Mouse (Mus musculus): ENCODE data around the gene Map4.

Gene Map4

GRCm38 (mm10) chr9:110062861-110063260, 131.6 kb downstream of the Map4 start:
- in situ Hi-C loops (cut with MboI) = no loop called here

DNA sequence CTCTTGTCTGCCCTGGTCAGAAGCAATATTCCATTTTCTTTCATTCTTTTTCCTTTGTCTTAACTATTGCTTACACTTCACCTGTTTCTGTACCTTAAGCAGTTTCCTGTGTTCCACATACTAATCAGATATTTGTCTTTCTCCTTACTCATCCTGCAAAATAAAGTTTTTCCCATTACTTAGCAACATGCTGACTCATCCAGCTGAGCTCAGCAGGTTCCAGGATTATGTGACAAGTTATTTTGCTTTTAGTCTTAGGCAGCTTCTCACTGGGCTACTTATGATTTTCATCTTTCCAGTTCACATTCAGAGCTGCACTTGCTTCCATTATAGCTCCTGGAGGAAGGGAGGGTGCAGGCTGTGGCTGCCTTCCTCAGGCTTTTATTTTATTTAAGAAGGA, 133.4 kb downstream of the Map4 start:
- in situ Hi-C loops (cut with MboI) = no loop called here

DNA sequence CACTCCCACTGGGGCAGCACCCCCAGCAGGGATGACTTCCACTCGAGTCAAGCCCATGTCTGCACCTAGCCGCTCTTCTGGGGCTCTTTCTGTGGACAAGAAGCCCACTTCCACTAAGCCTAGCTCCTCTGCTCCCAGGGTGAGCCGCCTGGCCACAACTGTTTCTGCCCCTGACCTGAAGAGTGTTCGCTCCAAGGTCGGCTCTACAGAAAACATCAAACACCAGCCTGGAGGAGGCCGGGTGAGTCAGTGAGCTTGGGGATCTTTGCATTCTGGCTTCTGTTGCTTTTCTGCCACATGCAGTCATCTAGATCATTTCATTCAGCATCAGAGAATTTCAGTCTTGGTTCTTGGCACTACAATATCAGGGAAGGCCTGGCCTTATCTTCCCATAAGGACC, 137.5 kb downstream of the Map4 start:
- in situ Hi-C loops (cut with MboI) = no loop called here

DNA sequence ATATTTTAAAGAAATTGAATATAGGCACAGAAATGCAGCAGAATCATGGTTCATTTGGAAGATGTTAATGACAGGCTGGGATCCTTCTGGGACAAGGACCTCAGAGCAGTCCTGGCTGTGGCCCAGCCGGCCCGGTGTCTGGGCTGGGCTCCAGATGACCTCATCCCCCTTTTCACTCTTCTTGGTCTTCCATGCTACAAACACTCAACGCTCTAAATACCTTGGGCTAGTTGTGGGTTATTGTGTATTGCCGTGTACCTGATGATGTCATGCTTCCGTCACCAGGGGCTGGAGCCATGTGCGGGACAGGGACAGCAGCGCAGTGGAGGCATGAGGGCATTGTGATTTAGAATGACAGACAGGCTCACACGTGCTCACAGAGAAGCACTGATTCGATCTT, 139.1 kb downstream of the Map4 start:
- in situ Hi-C loops (cut with MboI) = no loop called here

- in situ Hi-C loops (cut with MboI) = no loop called here
Measured at GRCm38 (mm10) chr9:110071011-110071410, 139.8 kb downstream of the Map4 start.

DNA sequence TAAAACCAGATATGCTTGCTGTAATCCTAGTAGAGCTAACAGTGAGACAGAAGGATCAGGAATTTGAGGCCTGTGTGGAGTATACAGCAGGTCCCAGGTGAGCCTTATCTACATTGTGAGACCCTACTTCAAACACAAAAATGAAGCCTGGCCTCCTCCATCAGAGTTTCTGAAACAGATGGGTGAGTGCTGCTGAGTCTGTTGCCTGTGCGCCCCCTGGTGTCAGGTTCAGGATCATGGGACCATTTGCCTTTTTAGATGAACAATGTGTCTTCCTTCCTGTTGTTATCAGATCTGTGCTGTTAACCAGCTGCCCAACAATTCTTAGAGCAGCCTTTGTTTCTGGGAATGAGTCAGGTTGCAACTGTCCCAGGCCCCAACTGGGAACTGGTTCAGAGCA, 140.6 kb downstream of the Map4 start:
- in situ Hi-C loops (cut with MboI) = no loop called here

DNA sequence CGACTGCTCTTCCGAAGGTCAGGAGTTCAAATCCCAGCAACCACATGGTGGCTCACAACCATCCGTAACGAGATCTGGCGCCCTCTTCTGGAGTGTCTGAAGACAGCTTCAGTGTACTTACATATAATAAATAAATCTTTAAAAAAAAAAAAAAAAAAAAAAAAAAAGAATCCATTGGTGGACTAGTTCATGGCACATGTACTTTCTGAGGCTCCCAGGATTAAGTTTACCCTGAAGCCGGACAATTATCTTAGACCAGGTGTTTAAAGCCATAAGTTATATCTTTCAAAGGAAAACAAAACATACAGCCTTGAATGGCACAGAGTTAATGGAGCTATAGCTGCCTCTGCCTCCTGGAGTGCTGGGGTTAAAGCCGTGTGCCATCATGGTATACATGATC, 145.2 kb downstream of the Map4 start:
- in situ Hi-C loops (cut with MboI) = loop anchor here (25.0 kb wide), 1 partner anchor 189 kb away; the partner anchor contains the start of gene Cdc25a

- in situ Hi-C loops (cut with MboI) = loop anchor here (25.0 kb wide), 1 partner anchor 194 kb away; the partner anchor contains the start of gene Cdc25a
Measured at GRCm38 (mm10) chr9:110081066-110081465, 149.8 kb downstream of the Map4 start.

- in situ Hi-C loops (cut with MboI) = loop anchor here (25.0 kb wide), 1 partner anchor 197 kb away; the partner anchor contains the start of gene Cdc25a
Measured at GRCm38 (mm10) chr9:110084201-110084964, 153.1 kb downstream of the Map4 start.

DNA sequence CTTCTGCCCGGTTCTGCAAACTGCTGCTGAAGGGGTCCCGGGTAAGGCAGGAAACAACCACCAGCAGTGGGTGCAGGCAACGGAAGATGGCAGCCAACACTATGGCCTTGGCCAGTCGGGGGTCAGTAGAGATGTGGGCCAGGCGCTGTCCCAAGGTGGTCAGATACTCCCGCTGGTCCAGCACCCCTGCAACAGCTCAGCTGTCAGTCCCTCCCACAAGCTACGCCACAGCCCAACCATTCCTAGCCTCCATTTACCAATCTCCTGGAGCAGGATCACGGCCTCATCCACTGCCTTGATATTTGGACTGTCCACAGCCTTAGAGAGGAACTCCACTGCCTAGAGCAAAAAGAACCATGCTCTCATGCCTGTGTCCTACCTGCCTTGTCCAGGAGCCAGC, 154.4 kb downstream of the Map4 start:
- in situ Hi-C loops (cut with MboI) = loop anchor here (25.0 kb wide), 1 partner anchor 198 kb away; the partner anchor contains the start of gene Cdc25a

GRCm38 (mm10) chr9:110093303-110093702, 162.0 kb downstream of the Map4 start:
- in situ Hi-C loops (cut with MboI) = loop anchor here (25.0 kb wide), 1 partner anchor 206 kb away; the partner anchor contains the start of gene Cdc25a

GRCm38 (mm10) chr9:110094761-110095160, 163.5 kb downstream of the Map4 start:
- in situ Hi-C loops (cut with MboI) = loop anchor here (25.0 kb wide), 1 partner anchor 207 kb away; the partner anchor contains the start of gene Cdc25a

- in situ Hi-C loops (cut with MboI) = loop anchor here (25.0 kb wide), 1 partner anchor 210 kb away; the partner anchor contains the start of gene Cdc25a
Measured at GRCm38 (mm10) chr9:110097791-110098190, 166.5 kb downstream of the Map4 start.

- in situ Hi-C loops (cut with MboI) = no loop called here
Measured at GRCm38 (mm10) chr9:110100627-110101600, 169.7 kb downstream of the Map4 start.

- in situ Hi-C loops (cut with MboI) = no loop called here
Measured at GRCm38 (mm10) chr9:110116353-110116976, 185.2 kb downstream of the Map4 start.

GRCm38 (mm10) chr9:110116977-110117778, 185.9 kb downstream of the Map4 start, which contains the start of gene Smarcc1:
Smarcc1 (plus strand) TSS chr9:110117708.
- in situ Hi-C loops (cut with MboI) = no loop called here

DNA sequence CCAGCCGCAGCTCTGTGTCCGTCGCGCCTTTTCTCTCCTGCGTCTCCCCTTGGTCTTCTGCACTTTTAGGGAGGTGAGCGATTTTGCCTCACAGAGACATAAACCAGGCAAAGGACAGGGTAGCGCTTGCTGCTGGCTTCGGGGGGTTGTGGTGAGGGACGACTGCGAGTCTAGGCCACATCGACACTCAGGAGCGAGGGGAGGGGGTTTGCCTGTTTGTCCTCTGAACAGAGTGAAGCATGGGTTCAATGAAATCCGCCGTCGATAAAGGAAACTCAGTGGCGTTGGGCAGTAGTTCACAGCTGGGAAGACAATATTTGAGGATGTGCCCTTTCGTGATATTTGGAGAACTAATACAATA, 186.5 kb downstream of the Map4 start, which contains the start of gene Dhx30:
Dhx30 (minus strand) TSS at position 52 of the 361 bp plus-strand sequence.
- in situ Hi-C loops (cut with MboI) = no loop called here

GRCm38 (mm10) chr9:110118249-110118648, 187.0 kb downstream of the Map4 start:
- in situ Hi-C loops (cut with MboI) = no loop called here

- in situ Hi-C loops (cut with MboI) = no loop called here
Measured at GRCm38 (mm10) chr9:110121424-110121823, 190.2 kb downstream of the Map4 start.

GRCm38 (mm10) chr9:110123322-110123721, 192.1 kb downstream of the Map4 start:
- in situ Hi-C loops (cut with MboI) = no loop called here
